ENCODE assay signal across 12 mouse cellular contexts in the genomic region with DNA sequence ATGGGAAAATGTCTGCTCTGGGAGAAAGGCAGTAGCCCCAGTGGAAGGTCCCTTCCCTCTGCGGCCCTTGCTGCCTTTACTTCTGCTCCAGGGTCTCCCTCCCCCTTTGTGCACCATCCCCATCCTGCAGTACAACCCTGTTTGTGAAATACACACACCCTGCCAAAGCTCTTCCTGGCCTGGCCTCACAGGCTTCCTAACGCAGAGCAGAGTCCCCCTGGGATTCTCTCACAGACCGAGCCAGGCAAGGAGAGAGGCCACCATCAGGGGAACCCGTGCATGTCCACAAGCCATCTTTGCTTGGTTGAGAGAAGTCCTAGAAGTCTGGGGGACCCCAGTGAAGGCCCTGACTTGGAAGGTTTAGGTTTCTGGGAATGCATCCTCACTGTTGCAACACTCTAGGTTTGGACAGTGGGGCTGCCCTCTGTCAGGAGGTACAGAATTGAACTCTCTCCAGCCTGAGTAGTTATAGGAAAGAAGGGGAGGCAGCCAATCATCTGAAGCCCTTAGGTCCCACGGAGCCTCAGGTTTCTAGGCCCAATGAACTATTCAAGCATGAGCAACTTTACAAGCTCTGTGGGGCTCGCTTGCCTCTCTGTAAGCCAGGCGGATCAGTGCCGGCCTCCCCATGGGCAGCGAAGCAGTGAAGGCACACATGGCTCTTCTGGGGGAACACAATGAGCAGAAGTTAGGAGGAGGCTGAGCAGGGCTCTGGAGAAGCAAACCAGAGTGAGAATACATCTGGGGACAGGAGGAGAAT. TPM values are rescaled to one million over a fixed set of nuclear protein-coding genes. Genes with fewer than 3 reads are reported as not detected.
DNase-seq lines count a peak whose midpoint lies in the region; ATAC-seq lines count a peak whose summit lies in the region.
"Had no signal": no experiment of that assay in that cellular context is flagged by ENCODE, and none has a peak within 500 bp of the region (broad histone marks: within the 10 kb centered on the region; RNA-seq: fewer than 3 reads in every experiment).

No protein-coding gene starts in this region.

- no peaks in the 10 kb centered on the region for H3K36me3 ChIP-seq in heart, embryonic 16.5 days (ENCODE audit: control insufficient read depth, insufficient read depth)
- H3K36me3 ChIP-seq: forebrain, embryonic 12.5 days; hindbrain, embryonic 15.5 days had no signal

- no peak overlapping the region for H3K4me3 ChIP-seq in heart, embryonic 16.5 days (ENCODE audit: low read length)
- H3K4me3 ChIP-seq: forebrain, embryonic 12.5 days; hindbrain, embryonic 15.5 days had no signal

- H3K4me2 ChIP-seq in heart, embryonic 16.5 days (ENCODE audit: low read depth, low read length) = no peak overlapping the region; the same call in 1 of the 2 replicates
- H3K4me2 ChIP-seq: forebrain, embryonic 12.5 days; hindbrain, embryonic 15.5 days had no signal

- peak; percentile 62 for DNase-seq in adrenal gland, postnatal 10 days
- DNase-seq in adrenal gland, adult 18-20 months (ENCODE audit: low spot score in 2 of 2) = no peak
- DNase-seq in lung, postnatal 10 days = peak; percentile 27
- no peak for DNase-seq in lung, adult 18-20 months
- no peak for DNase-seq in frontal cortex, postnatal 25 days (ENCODE audit: low spot score in 2 of 2)
- no peak for DNase-seq in embryo, embryonic 11 days
- DNase-seq: spleen, adult 18-20 months had no signal

- H3K27me3 ChIP-seq in heart, embryonic 16.5 days (ENCODE audit: control insufficient read depth, insufficient read depth, low read length) = peaks cover 21% of the 10 kb centered on the region

- 0 out of 2 replicates have a peak overlapping the region, but pooled peaks have one; percentile 23 for H3K9ac ChIP-seq in heart, embryonic 16.5 days (ENCODE audit: low read length)
- H3K9ac ChIP-seq: forebrain, embryonic 12.5 days; hindbrain, embryonic 15.5 days had no signal

- H3K4me1 ChIP-seq in heart, embryonic 16.5 days (ENCODE audit: control insufficient read depth, insufficient read depth, low read length) = peaks cover 38% of the 10 kb centered on the region

- H3K27ac ChIP-seq in heart, embryonic 16.5 days (ENCODE audit: low read length) = peak overlapping the region; percentile 76
- H3K27ac ChIP-seq: forebrain, embryonic 12.5 days; hindbrain, embryonic 15.5 days had no signal

- WGBS in heart, embryonic 16.5 days = 63% methylated on average over 9 of the region's 9 CpGs

- ATAC-seq in heart, embryonic 16.5 days (replicated peaks; ENCODE audit: extremely low read depth, insufficient read depth, low FRiP score) = no peak
- ATAC-seq in megakaryocyte-erythroid progenitor cell, adult 5-6 weeks (replicated peaks; ENCODE audit: low FRiP score, low TSS enrichment, poor library complexity, severe bottlenecking) = no peak

- H3K9me3 ChIP-seq in heart, embryonic 16.5 days (replicated peaks; ENCODE audit: control insufficient read depth, low read length) = no peaks in the 10 kb centered on the region
- H3K9me3 ChIP-seq: forebrain, embryonic 12.5 days; hindbrain, embryonic 15.5 days had no signal

RNA-seq across cellular contexts. Expression of gene Adam33, which starts 3.7 kb away (rescaled TPM):
- 1 to 10 TPM; 2.4 to 3.9 TPM for total RNA-seq in adrenal gland, postnatal 10 days (2021)
- total RNA-seq in adrenal gland, adult 18-20 months (2021) = 1 to 10 TPM; 2.2 to 4.8 TPM
- polyA plus RNA-seq in heart, embryonic 16.5 days (2015; fragmentation: Nextera tagmentation; extraction: Ambion mirVana) = 16.9 and 17.3 TPM in 2 replicates
- total RNA-seq in megakaryocyte-erythroid progenitor cell, adult 5-6 weeks (2014; fragmentation: Nextera tagmentation) = 0.76 TPM in 1 of 2 replicates, not detected in the other
- not detected in 2 replicates for total RNA-seq in megakaryocyte-erythroid progenitor cell, adult 5-6 weeks (2017)

RNA-seq across cellular contexts. Expression of gene Gfra4, which starts 17.1 kb away (rescaled TPM):
- total RNA-seq in adrenal gland, postnatal 10 days (2021) = 10 to 100 TPM in 1 of 2 experiments, 1 to 10 TPM in 1; 8.5 to 15.1 TPM
- 1 to 10 TPM; 4.8 to 6.0 TPM for total RNA-seq in adrenal gland, adult 18-20 months (2021)
- 1.8 and 3.0 TPM in 2 replicates for polyA plus RNA-seq in heart, embryonic 16.5 days (2015; fragmentation: Nextera tagmentation; extraction: Ambion mirVana)
- not detected in 2 replicates for total RNA-seq in megakaryocyte-erythroid progenitor cell, adult 5-6 weeks (2014; fragmentation: Nextera tagmentation)
- not detected in 2 replicates for total RNA-seq in megakaryocyte-erythroid progenitor cell, adult 5-6 weeks (2017)
- total RNA-seq: liver, adult 2 months had no signal

RNA-seq across cellular contexts. Expression of gene Siglec1, which starts 26.6 kb away (rescaled TPM):
- total RNA-seq in adrenal gland, postnatal 10 days (2021) = 1 to 10 TPM; 3.8 to 3.9 TPM
- total RNA-seq in adrenal gland, adult 18-20 months (2021) = 1 to 10 TPM; 5.3 to 5.8 TPM
- 0.46 and 0.49 TPM in 2 replicates for polyA plus RNA-seq in heart, embryonic 16.5 days (2015; fragmentation: Nextera tagmentation; extraction: Ambion mirVana)
- 0.22 and 0.48 TPM in 2 replicates for total RNA-seq in megakaryocyte-erythroid progenitor cell, adult 5-6 weeks (2014; fragmentation: Nextera tagmentation)
- total RNA-seq in megakaryocyte-erythroid progenitor cell, adult 5-6 weeks (2017) = not detected in 2 replicates

Comparison
In these comparisons a context has a peak if more than half of its experiments do, and no peak if none do; other contexts are left out.
1. DNase-seq: peak in adrenal gland, postnatal 10 days (single experiment) and lung, postnatal 10 days (single experiment); none in adrenal gland, adult 18-20 months (0 of 2), lung, adult 18-20 months (0 of 2), frontal cortex, postnatal 25 days (0 of 2) and embryo, embryonic 11 days (single experiment).
2. RNA of gene Gfra4, which starts 17.1 kb away (total RNA-seq): 8.5 to 15.1 TPM in adrenal gland, postnatal 10 days and 4.8 to 6.0 TPM in adrenal gland, adult 18-20 months; not detected in megakaryocyte-erythroid progenitor cell, adult 5-6 weeks; every median in the first group is over 4 times any median in the second.